Mouse (Mus musculus) c-Kit-positive CD71-positive TER-119-negative erythroid progenitor cells, embryonic 14.5 days (primary cell): ENCODE measurements around the gene Tnfaip6.
"Not testable (repeated sequence)": the region's sequence is repeated elsewhere in the genome, so short reads cannot be mapped to it uniquely, and the experiment has no call there.

ENCODE experiments used
- DNase-seq: peaks from one replicate; pipeline ENCODE4 v3.0.0-alpha.2; 2013; ENCODE audit warnings: low read depth

Tnfaip6 gene

GRCm38 (mm10) chr2:52037882-52038281 is at the start of gene Tnfaip6:
Tnfaip6 (plus strand) TSS chr2:52038009.
- DNase-seq: no peak

- DNase-seq: no peak
Observed at GRCm38 (mm10) chr2:51989559-51989958, 48.2 kb upstream of the Tnfaip6 start.

DNA sequence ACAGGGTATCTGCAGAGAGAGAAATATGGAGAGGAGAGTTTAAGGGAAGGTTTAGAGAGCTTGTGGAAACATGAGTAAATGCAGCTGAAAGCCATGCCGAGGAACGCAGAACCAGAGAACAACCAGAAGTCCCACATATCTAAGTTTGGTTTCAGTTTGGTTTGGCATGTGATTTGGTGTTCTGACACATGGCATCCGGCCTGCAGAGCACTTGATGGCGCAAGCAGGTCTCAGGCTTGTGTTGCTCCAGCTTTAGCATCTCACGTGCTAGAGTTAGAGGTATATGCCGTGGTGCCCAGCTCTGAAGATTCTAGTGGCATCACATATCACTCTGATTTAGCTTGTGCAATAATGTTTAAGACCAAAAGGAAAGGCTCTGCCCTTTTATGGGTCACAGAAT is 46.4 kb upstream of the Tnfaip6 start:
- DNase-seq: no peak

GRCm38 (mm10) chr2:51999996-52000395 is 37.8 kb upstream of the Tnfaip6 start:
- DNase-seq: no peak

GRCm38 (mm10) chr2:52001521-52001920 is 36.3 kb upstream of the Tnfaip6 start:
- DNase-seq: no peak

- not testable (repeated sequence) for DNase-seq
Observed at GRCm38 (mm10) chr2:52002299-52002698, 35.5 kb upstream of the Tnfaip6 start.

- DNase-seq: no peak
Observed at GRCm38 (mm10) chr2:52006380-52006779, 31.4 kb upstream of the Tnfaip6 start.

DNA sequence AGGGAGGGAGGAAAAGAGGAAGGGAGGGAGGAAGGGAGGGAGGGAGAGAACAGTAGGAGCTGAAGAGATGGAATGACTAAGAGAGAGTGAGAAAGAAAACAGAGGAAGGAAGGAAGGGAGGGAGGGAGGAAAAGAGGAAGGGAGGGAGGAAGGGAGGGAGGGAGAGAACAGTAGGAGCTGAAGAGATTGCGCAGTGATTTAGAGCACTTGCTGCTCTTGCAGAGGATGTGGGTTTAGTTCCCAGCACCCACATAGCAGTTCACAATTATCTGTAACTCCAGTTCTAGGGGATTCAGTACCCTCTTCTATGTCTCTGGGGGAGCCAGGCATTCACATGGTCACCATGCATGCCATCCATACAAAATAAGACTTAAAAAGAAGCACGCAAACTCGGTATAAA is 26.0 kb upstream of the Tnfaip6 start:
- not testable (repeated sequence) for DNase-seq

DNA sequence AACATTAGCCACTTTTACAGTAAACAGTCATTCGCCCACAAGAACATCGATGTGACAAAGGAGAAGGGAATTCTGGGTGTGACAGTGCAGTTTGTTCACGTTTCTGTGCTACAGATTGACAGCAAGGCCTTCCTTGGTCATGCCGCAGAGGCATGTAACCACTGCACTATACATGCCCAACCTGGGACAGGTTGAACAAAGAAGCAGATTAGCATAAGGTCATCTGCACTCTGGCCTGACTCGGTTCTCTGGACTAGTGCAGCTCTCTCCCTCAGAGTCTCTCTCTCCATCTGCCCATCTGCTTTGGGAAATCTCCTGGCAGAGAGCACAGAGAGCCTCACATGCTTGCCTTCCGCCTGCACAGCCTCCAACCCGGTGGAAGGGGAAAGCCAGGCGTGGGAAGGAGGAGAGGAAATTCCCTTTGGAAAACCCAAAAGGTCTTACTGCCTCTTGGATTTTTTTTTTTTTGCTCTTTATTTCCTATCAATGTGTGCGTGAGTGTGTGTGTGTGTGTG is 24.4 kb upstream of the Tnfaip6 start:
- no peak for DNase-seq

- no peak for DNase-seq
Observed at GRCm38 (mm10) chr2:52016361-52016760, 21.4 kb upstream of the Tnfaip6 start.

GRCm38 (mm10) chr2:52027061-52027460 is 10.7 kb upstream of the Tnfaip6 start:
- DNase-seq: no peak

- DNase-seq: no peak
Observed at GRCm38 (mm10) chr2:52029426-52029825, 8.4 kb upstream of the Tnfaip6 start.

DNA sequence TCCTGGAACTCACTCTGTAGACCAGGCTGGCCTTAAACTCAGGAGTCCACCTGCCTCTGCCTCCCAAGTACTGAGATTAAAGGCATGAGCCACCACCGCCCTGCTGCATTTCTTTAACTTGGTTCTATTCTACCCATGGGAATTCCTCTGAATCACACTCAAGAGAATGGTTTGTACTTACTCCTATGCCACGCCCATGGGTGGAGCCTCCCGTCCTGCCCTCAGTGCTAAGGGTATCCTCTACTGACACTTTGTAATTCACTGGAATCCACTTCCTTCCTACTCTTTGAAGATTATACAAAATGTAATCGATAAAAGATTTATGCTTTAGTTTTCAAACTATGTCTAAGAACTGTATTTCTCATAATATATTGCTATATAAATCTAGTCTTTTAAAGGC is 6.3 kb upstream of the Tnfaip6 start:
- DNase-seq: no peak

DNA sequence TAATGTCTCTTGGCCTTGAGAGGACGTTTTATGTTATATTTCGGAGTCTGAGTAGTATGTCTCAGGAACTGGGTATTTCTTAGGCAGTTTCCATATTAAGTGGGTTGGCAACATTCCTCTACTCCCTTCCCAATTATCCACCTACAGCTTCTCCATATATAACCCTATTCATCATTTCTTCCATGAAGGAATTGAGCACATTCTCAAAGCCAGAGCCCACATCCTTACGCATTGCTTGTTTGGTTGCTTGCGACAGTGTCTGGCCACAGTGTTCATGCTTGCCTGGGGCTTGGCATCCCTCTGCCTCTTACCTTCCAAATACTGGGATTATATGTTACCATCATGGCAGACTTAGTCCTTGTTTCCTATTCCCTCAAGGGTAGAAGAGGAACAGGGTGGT is 3.2 kb upstream of the Tnfaip6 start:
- DNase-seq: no peak

DNA sequence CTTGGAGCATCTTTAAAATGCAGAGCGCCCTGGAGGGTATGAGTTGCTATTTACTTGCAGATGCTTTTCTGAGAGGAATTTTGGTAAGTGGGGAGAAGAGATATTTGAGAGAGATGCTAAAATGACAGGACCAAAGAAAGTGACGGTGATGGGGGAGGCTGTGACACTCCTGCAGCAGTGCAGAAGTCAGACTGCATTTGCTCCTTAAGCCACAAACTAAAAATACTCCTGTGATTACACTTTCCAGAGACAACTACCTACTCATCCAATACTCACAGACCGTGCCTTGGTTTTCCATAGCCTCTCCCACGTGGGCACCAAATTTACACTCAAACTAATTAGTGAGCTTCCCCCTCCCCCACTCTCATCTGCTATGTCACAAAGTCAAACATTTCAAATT is 2.7 kb upstream of the Tnfaip6 start:
- no peak for DNase-seq

GRCm38 (mm10) chr2:52036929-52037595 is 747 bp upstream of the Tnfaip6 start:
- DNase-seq: no peak

GRCm38 (mm10) chr2:52038558-52038957 is 749 bp downstream of the Tnfaip6 start:
- no peak for DNase-seq

- DNase-seq: no peak
Observed at GRCm38 (mm10) chr2:52039083-52039801, 1.4 kb downstream of the Tnfaip6 start.

- DNase-seq: no peak
Observed at GRCm38 (mm10) chr2:52042132-52042531, 4.3 kb downstream of the Tnfaip6 start.

- DNase-seq: no peak
Observed at GRCm38 (mm10) chr2:52042714-52043113, 4.9 kb downstream of the Tnfaip6 start.

DNA sequence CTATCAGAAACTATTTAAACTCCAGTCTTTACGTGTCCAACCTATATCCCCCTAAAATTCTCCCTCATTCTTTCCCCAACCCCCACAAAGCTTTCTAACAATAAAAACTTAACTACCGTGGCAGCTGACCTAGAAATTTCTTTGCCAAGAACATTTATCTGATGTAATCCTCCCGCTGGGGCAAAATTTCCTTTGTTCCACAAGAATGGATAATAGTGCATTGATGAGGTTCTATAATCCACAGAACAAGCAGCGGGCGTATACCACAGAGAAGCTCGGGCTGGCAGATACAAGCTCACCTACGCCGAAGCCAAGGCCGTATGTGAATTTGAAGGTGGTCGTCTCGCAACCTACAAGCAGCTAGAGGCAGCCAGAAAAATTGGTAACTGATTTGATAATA is 5.7 kb downstream of the Tnfaip6 start:
- no peak for DNase-seq

DNA sequence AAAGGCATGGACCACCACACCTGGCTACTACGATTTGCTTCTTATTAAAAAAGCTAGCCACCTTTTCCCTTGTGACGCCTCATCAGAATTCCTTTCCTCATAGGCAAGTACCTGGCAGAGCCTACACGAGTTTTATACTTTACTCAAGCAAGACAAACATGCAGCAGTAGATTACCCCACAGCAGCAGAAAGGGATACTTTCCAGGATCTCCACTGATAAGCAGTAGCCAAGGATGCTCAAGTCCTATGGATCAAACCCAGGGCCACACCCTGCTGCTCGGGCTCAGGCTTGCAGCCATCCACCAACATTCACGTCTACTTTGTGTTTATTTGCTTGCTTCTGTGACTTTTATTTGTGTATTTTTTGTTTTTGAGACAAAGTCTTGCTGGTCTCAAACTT is 8.2 kb downstream of the Tnfaip6 start:
- DNase-seq: no peak

GRCm38 (mm10) chr2:52050823-52051222 is 13.0 kb downstream of the Tnfaip6 start:
- no peak for DNase-seq

GRCm38 (mm10) chr2:52052335-52052734 is 14.5 kb downstream of the Tnfaip6 start:
- DNase-seq: no peak
